Mouse (Mus musculus) thymus, adult 2 months (tissue): ENCODE data around the gene Osgin1. TPM values are rescaled to one million over a fixed set of nuclear protein-coding genes. Genes with fewer than 3 reads are reported as not detected.

Experiments
- DNase-seq: peaks from one replicate; pipeline ENCODE4 v3.0.0; 2021
- H3K27ac ChIP-seq: fragments of 200-500 bp; 2 replicates; pipeline ENCODE4 v1.5.1; 2012; ENCODE audit warnings: low read length, control low read depth; ENCODE audit not compliant: control insufficient read depth, insufficient read depth
- H3K27me3 ChIP-seq: fragments of 200-500 bp; 2 replicates; pipeline ENCODE4 v1.6.1; 2012; ENCODE audit warnings: mild to moderate bottlenecking, low read length, moderate library complexity, mixed read lengths; ENCODE audit not compliant: control insufficient read depth, insufficient read depth
- H3K36me3 ChIP-seq: fragments of 200-500 bp; 2 replicates; pipeline ENCODE4 v1.6.1; 2012; ENCODE audit warnings: mild to moderate bottlenecking, low read length, moderate library complexity; ENCODE audit not compliant: control insufficient read depth, insufficient read depth
- H3K4me1 ChIP-seq: fragments of 200-500 bp; replicated peaks from 2 replicates; pipeline ENCODE4 v1.6.1; 2012; ENCODE audit warnings: low read length; ENCODE audit not compliant: control insufficient read depth, insufficient read depth
- H3K4me3 ChIP-seq: fragments of 200-500 bp; 2 replicates; pipeline ENCODE4 v1.5.1; 2012; ENCODE audit warnings: mild to moderate bottlenecking, low read length, control low read depth, moderate library complexity; ENCODE audit not compliant: control insufficient read depth, insufficient read depth
- CTCF ChIP-seq: fragments of 200-500 bp; IDR thresholded peaks from 2 replicates; pipeline ENCODE4 v1.5.1; 2012; ENCODE audit warnings: mild to moderate bottlenecking, control low read depth, low read length, moderate library complexity, borderline replicate concordance; ENCODE audit not compliant: control insufficient read depth, poor library complexity, insufficient read depth; ENCODE audit errors: extremely low read depth
- POLR2A ChIP-seq: fragments of 200-500 bp; IDR thresholded peaks from 2 replicates; pipeline ENCODE4 v1.6.1; 2012; ENCODE audit warnings: mild to moderate bottlenecking, low read length, control low read depth, moderate library complexity; ENCODE audit not compliant: control insufficient read depth, poor library complexity, insufficient read depth; ENCODE audit errors: extremely low read depth
- WGBS: fragments of 180-500 bp; shearing (Covaris S2); methylation state at CpG from one replicate; pipeline ENCODE4 v1.1.7; 2018; 5-methylcytosine and 5-hydroxymethylcytosine counted together
- polyA plus RNA-seq: library from polyadenylated mRNA; depleted of rRNA; stranded (reverse); fragments of >200 nt; gene quantifications from 2 replicates; pipeline ENCODE4 v1.2.3, GENCODE M21; 2012; rRNA removed

The Osgin1 gene
- polyA plus RNA-seq = 7.7 and 7.8 TPM in 2 replicates

DNA sequence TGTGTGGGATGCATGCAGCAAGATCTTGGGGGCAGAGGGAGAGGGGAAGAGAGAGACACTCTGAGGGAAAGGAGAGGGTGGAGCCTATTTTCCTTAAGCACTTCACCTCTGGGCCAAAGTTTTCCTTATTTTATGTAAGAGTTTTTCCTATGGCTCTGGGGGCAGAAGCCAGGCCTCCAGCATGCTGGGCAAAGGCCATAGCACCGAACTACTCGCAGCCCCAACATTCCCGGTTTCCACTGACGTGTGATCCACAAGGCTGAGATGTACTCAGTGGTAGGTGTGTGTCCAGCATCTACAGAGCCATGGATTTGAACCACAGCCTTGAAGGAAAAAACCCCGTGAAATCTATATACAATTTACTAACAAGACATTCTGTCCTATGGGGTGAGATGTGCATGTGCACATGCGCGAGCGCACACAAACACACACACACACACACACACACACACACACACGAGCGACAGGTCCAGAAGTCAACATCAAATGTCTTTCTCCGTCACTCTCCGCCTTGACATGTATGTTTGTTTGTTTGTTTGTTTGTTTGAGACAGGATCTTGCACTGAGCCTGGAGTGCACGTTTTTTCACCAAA is at the start of gene Osgin1:
TSS of gene Osgin1 (plus strand) at position 543 of the 593 bp plus-strand sequence.
- Histone ChIP-seq H3K27ac (no peak within 1 kb of the TSS), H3K27me3 (no peaks in the 10 kb centered on the region), H3K4me1 (peaks cover 8% of the 10 kb centered on the region), H3K4me3 (no peak within 1 kb of the TSS), H3K36me3 (no peaks in the 10 kb centered on the region)
- TF ChIP-seq CTCF (no peak), POLR2A (no peak)
- DNase-seq = no peak
- WGBS = 94% methylated on average over 13 of the region's 13 CpGs

DNA sequence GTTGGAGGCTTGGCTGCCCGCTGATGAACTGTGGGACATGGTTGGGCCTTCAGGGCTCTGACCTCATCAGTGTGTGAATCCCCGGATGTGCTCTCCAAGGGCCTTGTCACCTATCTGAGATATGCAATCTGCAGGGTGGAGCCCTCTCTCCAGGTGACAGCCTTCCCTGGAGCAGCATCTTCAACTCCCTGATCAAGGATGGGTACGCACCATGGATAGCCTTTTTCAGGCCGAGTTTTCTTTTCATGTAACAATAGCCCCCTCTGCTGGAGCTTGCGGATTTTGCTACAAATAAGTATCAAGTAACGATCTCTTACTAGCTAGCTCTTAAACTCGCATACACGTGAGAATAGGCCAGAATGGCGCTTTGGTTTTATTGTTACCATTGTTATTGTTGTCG is 49.4 kb upstream of the Osgin1 start:
- Histone ChIP-seq H3K4me1 (no peaks in the 10 kb centered on the region), H3K27ac (no peak overlapping the region), H3K27me3 (no peaks in the 10 kb centered on the region), H3K4me3 (no peak overlapping the region), H3K36me3 (no peaks in the 10 kb centered on the region)
- no peak for TF ChIP-seq POLR2A
- TF ChIP-seq CTCF = no peak
- peak; percentile 60 for DNase-seq
- 23% methylated on average over 10 of the region's 10 CpGs for whole genome bisulfite sequencing

DNA sequence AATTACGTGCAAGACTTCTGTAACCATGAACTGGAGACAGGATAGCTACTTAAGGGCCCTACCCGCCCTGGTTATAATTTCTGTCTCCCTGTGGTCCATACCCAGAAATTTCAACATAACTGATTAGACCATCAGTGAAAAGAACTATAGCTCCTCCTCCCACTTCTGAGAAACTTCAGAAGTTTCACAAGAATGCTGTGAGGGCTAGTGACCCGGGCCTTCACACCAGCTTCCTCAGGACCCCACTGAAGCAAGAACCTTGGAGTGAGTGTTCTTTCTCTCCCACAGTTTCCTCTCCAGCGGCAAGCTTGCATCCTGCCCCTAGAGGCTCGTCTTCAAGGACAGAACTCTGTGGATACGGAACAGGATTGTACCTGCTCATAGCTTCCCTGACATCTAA is 48.1 kb upstream of the Osgin1 start:
- H3K36me3 ChIP-seq = no peaks in the 10 kb centered on the region
- TF ChIP-seq POLR2A (no peak), CTCF (no peak)
- WGBS = 76% methylated on average over 6 of the region's 6 CpGs
- H3K27me3 ChIP-seq = no peaks in the 10 kb centered on the region
- no peaks in the 10 kb centered on the region for H3K4me1 ChIP-seq
- DNase-seq = no peak
- no peak overlapping the region for H3K27ac ChIP-seq
- no peak overlapping the region for H3K4me3 ChIP-seq

DNA sequence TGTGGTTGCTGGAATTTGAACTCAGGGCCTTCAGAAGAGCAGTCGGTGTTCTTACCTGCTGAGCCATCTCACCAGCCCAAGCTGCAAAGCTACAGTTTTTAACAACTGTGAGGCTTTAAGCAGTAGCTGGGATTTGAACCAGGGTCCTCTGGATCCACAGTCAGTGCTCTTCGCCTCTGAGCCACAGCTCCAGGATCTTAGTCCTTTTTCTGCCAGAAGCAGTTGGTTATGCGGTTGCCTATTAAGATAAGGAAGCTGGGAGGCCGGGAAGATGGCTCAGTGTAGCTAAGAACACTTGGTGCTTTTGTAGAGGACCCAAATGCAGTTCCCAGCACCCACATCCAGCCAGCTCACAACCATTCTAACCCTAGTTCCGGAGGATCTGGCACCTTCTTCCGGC is 46.9 kb upstream of the Osgin1 start:
- H3K4me3 ChIP-seq = no peak overlapping the region
- DNase-seq = no peak
- no peaks in the 10 kb centered on the region for H3K4me1 ChIP-seq
- H3K27me3 ChIP-seq = no peaks in the 10 kb centered on the region
- no peaks in the 10 kb centered on the region for H3K36me3 ChIP-seq
- H3K27ac ChIP-seq = no peak overlapping the region
- TF ChIP-seq POLR2A (no peak), CTCF (no peak)
- 87% methylated on average over 6 of the region's 6 CpGs for WGBS

DNA sequence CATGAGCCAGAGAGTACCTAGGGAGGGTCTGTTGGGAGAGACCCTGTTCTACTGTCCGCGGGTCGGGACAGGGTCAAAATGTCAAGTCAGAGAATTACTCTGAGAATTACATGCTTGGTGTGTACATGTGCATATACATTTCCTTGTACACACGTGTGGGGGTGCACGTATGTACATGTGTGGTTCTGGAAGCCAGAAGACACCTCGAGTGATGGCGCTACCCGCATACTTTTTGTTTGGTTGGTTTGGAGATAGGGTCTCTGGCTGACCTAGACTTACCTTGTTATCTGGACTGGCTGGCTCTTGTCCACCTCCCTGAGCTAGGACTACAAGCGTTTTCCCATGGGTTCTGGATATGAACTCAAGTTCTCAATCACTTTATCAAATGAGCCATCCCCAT is 39.8 kb upstream of the Osgin1 start:
- peak overlapping the region; percentile 62 for H3K4me3 ChIP-seq
- no peaks in the 10 kb centered on the region for H3K27me3 ChIP-seq
- DNase-seq = no peak
- TF ChIP-seq POLR2A = no peak
- TF ChIP-seq CTCF = no peak
- H3K36me3 ChIP-seq = no peaks in the 10 kb centered on the region
- H3K27ac ChIP-seq = no peak overlapping the region
- H3K4me1 ChIP-seq = peaks cover 12% of the 10 kb centered on the region
- 80% methylated on average over 9 of the region's 9 CpGs for WGBS

DNA sequence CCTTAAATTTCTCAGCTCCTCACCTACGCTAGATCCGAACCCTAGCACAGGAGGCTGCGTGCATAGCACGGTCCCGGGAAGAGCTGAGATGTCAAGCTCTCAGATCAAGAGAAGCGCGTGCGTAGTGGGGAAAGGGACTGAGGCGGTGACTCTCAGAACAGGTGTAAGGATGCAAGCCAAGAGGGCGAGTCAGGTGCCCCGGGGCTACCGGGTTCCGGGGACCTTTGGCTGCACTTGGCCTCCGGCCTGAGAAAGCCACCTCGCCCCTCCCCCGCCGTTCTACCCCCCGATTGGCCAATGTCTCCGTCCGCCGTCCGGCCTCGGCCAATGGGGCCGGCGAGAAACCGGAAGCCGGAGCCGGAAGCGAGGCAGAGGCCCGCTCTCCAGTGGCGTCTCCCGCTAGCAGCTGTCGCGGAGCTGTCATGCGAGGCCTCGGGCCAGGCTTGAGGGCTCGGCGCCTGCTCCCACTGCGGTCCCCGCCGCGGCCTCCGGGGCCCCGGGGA is 39.3 kb upstream of the Osgin1 start, which contains the start of gene Mlycd:
TSS of gene Mlycd (plus strand) at position 355 of the 503 bp plus-strand sequence.
- Histone ChIP-seq H3K27me3 (no peaks in the 10 kb centered on the region), H3K27ac (no peak within 1 kb of the TSS), H3K4me1 (peaks cover 12% of the 10 kb centered on the region), H3K4me3 (peak within 1 kb of the TSS; percentile 62), H3K36me3 (no peaks in the 10 kb centered on the region)
- WGBS = 1% methylated on average over 44 of the region's 44 CpGs
- peak; percentile 88 for DNase-seq
- TF ChIP-seq POLR2A (peak; percentile 73), CTCF (peak; percentile 49; the same call in 1 of the 2 replicates)
